Mouse (Mus musculus) myocyte (in vitro differentiated cells): ENCODE results near the gene H1foo.

Experiments used
- E2F4 ChIP-seq: IDR thresholded peaks from one replicate; pipeline ENCODE4 v1.6.1; 2011; ENCODE audit warnings: mild to moderate bottlenecking, control low read depth, moderate library complexity; ENCODE audit not compliant: insufficient read depth
- MYOD1 ChIP-seq, 3 experiments: IDR thresholded peaks; one replicate each; pipeline ENCODE4 v1.6.1; 2011; ENCODE audit warnings: control low read depth in 2 of 3, low read depth in 2 of 3, mild to moderate bottlenecking in 2 of 3, moderate library complexity in 1 of 3; ENCODE audit not compliant: insufficient read length in 2 of 3, control insufficient read depth in 1 of 3
- POLR2A ChIP-seq: IDR thresholded peaks from one replicate; pipeline ENCODE4 v1.6.1; 2011; ENCODE audit warnings: low read depth, mild to moderate bottlenecking, control low read depth, moderate library complexity; ENCODE audit not compliant: insufficient read length

- TF ChIP-seq POLR2A (no peak), MYOD1 (IDR thresholded peaks at IDR 0.05; ENCODE audit: control insufficient read depth in 1 of 3, insufficient read length in 2 of 3, low read depth in 2 of 3) (no peak), E2F4 (no peak)
Measured at GRCm38 (mm10) chr6:115968086-115968485, 23.3 kb downstream of the H1foo start.
